Mouse (Mus musculus): ENCODE data around the gene Bicdl2. TPM values are rescaled to one million over a fixed set of nuclear protein-coding genes. Genes with fewer than 3 reads are reported as not detected.

The Bicdl2 gene
- total RNA-seq, 2 experiments from 2014 or later, result not detected

DNA sequence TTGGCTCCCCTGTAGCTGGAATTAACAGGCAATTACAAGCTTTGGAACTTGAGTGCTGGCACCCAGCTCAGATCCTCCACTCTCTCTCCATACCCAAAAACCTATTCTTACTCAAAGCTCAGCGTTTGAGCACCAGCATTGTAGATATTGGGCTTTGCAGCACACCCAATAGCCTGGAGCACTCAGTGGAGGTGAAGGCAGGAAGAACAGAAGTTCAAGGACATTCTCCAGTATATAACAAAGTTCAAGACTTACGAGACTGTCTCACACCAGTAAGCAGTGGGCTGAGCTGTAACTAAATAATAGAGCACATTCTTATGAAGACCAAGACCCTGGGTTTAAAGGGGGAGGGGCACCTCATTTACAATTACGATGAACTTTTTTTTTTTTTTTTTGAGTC is 12.5 kb downstream of the Bicdl2 start:
- ATAC-seq (replicated peaks; ENCODE audit: low FRiP score, low TSS enrichment, poor library complexity, severe bottlenecking), result no peak

DNA sequence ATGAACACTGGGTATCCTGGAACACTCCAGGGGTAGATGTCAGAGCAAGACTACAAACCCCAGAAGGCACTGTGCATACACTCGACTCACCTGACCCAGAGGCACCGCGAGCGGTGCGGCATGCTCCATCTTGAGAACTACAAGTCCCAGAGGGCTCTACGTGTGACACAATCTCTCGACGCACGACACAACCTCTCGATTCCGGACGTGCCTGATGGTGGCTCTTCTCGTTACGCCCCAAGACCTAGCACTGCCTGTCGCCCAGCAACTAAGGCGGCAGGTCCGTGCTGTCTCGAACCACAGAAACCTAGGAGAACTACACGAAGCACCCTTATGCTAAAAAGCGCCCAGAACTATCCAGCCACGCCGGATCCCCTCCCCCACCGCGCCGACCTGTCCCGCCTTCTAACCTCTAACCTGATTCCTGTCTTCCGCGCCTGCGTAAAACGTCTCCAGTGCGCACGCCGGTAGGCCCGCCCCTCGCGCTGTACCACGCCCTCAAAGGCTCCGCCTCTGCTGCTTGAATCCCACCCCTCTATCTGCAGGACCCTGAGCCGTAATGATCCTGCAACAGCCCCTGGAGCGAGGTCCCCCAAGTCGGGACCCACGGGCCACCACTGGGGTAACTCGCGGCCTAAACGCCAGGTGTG is 13.2 kb downstream of the Bicdl2 start, which contains the start of the genes Hcfc1r1 and Thoc6:
Hcfc1r1 (plus strand) TSS at position 173 of the 650 bp plus-strand sequence.
Thoc6 (minus strand) TSS at position 459 of the 650 bp plus-strand sequence.
- peak; percentile 90 for ATAC-seq (replicated peaks; ENCODE audit: low FRiP score, low TSS enrichment, poor library complexity, severe bottlenecking)

DNA sequence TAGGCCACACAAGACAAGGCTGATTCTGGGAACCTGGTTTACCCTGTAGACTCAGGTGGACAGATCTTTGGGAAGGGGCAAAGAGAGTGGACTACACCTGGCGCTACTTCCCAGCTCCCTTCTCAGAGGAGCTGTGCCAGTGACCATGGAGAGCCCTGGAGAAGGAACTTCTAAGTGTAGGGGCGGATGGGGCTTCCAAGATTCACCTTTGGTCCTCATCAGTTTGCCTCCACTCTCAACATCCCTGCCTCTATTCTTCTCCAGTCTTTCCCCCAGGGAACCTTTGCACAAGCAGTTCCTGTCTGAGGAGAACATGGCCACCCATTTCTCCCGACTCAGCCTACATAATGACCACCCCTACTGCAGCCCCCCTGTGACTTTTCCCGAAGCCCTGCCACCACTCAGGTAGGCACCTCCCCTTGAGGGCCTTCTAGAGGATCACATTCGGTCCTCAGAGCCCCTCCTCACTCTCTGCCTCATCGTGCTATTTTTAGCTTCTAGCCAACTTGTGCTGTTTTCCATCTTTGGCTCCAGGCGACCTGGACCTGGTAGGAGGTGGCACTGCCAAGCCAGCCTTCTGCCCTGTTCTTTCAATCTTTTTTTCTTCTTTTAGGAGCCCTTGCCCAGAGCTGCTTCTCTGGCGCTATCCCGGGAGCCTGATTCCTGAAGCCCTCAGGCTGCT is 14.1 kb downstream of the Bicdl2 start:
- ATAC-seq (replicated peaks; ENCODE audit: low FRiP score, low TSS enrichment, poor library complexity, severe bottlenecking), result no peak

DNA sequence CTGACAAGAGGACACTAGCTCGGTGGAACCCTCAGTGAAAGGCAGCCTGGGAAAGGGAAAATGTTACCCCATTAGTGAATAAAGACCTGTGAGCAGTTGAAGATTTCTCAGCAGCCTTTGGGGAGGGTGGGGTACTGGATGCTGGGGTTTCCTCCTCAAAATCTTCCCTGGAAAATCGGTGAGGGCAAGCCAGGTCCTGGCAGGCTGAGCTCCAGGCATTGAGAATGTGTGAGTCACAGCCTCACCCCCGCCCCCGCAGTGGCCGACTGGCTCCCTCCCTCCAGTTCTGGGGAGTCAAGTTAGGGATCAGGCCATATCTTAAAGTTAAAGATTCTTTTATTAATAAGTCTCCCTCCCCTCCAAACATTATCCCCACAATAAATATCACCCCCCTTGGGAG is 14.8 kb downstream of the Bicdl2 start:
- ATAC-seq (replicated peaks; ENCODE audit: low FRiP score, low TSS enrichment, poor library complexity, severe bottlenecking), result no peak

DNA sequence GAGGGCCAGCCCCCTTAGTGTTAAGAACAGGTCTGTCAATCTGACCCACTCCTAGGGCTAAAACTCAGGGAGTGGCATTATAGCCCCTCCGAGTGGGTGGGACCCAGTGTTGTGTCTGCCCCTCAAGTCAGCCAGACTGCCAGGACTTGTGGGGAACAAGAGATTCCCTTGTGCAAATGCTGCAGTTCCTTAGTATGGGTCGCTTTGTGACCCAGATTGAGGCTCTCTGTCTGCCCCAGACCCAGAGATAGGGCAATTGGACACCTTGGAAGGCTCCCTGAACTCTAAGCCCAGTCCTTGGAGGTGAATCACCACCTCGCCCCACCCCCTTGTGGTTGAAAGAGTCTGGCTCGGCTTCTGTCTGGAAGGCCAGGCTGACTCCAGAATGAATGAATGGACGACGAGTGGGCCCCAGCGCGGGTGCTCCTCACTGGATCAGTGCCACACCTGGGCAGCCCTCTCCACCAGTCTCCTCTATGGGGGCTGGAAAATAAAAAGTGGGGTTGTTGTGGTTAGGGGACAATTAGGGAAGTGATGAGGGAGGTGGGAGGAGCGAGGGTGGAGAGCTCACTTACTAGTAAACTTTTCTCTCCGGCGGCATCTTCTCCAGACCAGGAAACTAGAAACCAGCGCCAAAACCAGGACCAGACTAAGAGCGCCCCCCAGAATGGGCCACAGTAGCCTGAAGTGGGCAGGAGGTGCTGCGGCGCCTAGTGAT is 15.4 kb downstream of the Bicdl2 start:
- 0 out of 2 replicates have a peak, but pooled peaks have one; percentile 3 for ATAC-seq (replicated peaks; ENCODE audit: low FRiP score, low TSS enrichment, poor library complexity, severe bottlenecking)

DNA sequence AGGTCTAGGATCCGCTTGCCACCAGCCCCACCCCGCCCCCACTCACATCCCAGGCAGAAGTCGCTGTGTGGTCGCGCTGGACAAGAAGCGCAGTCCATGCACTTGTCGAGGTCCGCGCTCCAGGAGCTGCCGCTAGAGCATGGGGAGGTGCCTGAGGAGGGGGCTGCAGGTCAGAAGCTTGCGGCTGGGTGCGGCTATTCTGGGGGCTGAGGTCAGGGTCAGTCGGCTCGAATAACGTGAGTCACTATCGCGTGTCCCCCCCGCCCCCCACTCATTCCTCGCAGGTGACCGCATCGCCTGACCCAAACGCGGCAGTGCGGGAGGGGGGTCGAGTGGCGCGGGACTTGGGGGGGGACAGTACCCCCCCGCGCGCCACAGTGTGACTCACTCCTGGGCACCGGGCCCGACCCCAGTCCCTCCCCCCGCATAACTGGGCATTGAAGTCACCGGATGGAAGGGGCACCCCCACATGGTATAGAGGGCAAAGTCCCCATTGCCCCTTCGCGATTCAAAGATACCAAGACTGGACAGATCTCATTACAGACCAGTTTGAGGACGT is 16.2 kb downstream of the Bicdl2 start:
- no peak for ATAC-seq (replicated peaks; ENCODE audit: low FRiP score, low TSS enrichment, poor library complexity, severe bottlenecking)

DNA sequence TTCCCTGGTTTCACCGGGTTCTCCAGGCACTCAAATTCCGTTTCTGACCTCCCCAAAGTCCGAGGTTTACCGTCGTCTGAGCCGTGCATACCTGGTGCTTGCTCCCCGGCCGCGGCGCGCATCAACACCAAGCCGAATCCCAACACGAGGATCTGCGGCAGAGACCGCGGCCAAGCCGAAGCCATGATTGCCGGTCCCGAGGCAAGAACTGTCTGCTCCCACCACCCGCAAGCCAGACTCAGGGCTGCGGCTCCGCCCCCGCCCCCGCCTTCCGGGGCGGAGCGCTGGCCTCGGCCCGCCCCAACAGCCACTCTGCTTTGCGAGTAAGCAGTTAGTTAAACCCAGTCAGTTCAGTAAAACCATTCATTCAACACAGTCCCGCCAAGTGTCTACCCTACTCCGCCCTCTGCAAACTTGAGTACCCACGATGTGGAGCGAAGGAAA is 17.0 kb downstream of the Bicdl2 start, which contains the start of gene Tnfrsf12a:
Tnfrsf12a (minus strand) TSS at position 233 of the 444 bp plus-strand sequence.
- peak; percentile 64 for ATAC-seq (replicated peaks; ENCODE audit: low FRiP score, low TSS enrichment, poor library complexity, severe bottlenecking)

DNA sequence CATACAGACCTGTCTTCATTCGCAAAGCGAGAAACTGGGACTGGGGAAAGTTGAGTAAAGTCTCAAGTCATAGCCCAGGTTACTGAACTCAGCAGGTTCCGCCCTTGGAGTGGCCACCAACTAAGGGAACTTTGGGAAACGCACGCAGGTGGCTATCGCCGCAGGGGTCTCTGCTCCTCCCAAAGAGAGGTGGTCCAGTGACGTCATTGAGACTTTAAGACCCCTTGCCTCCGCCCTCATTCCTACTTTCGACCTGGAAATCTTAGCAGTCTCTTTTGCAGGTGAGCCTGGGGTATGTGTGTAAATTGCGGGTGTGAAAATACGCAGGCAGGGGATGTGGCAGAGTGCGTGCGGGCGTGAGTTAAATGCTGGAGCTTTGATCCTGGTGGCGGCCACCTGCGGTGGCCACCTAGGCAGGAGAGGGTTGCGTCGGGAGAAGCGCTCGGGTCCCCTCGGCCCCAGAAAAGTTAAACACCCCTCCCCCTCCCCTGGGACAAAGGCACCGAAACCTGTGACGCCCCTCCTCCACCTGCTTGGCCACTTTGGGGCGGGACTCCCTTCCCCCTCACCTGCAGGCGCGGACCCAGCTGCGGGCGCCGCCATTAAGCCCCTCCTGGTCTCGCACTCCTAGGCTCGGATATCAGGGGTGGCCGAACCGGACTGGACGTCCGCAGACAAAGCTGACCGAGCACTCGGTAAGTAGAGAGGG is 19.0 kb downstream of the Bicdl2 start, which contains the start of gene Cldn6:
Cldn6 (plus strand) TSS at position 123 of the 709 bp plus-strand sequence.
- ATAC-seq (replicated peaks; ENCODE audit: low FRiP score, low TSS enrichment, poor library complexity, severe bottlenecking), result no peak

DNA sequence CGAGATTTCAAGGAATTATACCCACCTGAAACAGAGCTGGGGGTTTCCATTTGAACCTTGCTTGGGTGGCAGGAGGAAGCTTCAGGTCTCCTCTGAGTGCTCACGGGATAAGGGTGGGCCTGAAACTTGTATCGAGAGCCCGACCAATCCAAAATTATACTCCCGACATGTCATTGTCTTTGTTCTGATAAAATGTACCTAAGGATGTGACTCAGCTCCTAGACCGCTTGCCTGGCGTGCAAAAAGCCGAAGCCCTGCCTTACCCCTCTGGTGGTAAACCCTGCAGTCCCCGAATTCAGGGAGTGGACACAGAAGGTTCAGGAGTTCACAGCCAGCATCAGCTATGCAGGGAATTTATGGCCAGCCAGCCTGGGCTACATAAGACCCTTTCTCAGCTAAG is 20.0 kb downstream of the Bicdl2 start:
- no peak for ATAC-seq (replicated peaks; ENCODE audit: low FRiP score, low TSS enrichment, poor library complexity, severe bottlenecking)

DNA sequence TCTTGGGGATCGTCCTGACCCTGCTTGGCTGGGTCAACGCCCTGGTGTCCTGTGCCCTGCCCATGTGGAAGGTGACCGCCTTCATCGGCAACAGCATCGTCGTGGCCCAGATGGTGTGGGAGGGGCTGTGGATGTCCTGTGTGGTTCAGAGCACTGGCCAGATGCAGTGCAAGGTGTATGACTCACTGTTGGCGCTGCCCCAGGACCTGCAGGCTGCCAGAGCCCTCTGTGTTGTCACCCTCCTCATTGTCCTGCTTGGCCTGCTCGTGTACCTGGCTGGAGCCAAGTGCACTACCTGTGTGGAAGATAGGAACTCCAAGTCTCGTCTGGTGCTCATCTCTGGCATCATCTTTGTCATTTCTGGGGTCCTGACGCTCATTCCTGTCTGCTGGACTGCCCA is 20.8 kb downstream of the Bicdl2 start:
- no peak for ATAC-seq (replicated peaks; ENCODE audit: low FRiP score, low TSS enrichment, poor library complexity, severe bottlenecking)

DNA sequence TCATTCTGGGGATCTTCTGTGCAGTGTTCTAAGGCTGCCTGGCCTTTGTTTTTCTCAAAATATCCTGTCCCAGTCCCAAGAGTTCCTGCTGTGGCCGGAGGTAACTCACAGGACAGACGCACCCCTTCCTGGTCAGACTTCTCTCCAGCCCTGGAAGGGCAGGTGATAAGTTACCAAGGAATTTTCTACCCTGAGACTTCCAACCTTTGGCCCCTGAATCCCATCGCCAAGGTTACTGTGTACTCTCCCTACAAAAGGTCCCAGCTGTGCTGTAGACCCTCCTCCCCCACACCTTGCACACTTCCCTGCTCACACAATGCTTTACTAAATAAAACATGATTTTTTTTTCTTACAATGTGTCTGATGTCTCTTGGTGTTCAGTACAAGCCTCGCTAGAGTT is 21.8 kb downstream of the Bicdl2 start:
- no peak for ATAC-seq (replicated peaks; ENCODE audit: low FRiP score, low TSS enrichment, poor library complexity, severe bottlenecking)

DNA sequence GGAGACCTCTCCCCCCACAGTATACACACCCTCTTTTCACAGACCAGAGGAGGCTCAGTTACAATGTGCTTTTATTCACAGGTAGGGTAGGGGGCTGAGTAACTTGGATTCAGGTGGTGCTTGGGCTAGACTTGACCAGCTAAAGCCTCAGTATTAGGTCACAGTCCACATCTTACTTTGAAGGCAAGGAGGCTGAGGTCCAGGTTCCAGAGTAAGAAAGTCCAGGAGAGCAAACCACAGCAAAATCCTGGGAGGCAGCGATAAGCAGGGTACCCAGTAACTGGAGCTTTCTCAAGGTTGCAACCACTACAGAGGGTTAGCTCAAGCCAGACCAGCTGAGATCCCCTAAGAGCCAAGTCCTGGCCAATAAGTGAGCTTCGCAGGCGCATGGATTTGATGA is 22.2 kb downstream of the Bicdl2 start:
- ATAC-seq (replicated peaks; ENCODE audit: low FRiP score, low TSS enrichment, poor library complexity, severe bottlenecking), result no peak

DNA sequence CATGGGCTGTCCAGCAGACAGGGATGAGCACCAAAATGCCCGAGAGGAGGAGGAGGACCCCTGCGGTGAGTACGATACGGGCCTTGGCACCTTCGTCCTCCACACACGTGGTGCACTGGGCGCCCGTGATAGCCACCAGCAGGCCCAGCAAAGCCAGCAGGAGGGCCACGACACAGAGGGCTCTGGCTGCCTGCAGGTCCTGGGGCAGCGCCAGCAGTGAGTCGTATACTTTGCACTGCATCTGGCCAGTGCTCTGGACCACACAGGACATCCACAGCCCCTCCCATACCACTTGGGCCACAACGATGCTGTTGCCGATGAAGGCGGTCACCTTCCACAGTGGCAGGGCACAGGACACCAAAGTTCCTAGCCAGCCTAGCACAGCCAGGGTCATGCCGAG is 22.9 kb downstream of the Bicdl2 start:
- ATAC-seq (replicated peaks; ENCODE audit: low FRiP score, low TSS enrichment, poor library complexity, severe bottlenecking), result no peak

DNA sequence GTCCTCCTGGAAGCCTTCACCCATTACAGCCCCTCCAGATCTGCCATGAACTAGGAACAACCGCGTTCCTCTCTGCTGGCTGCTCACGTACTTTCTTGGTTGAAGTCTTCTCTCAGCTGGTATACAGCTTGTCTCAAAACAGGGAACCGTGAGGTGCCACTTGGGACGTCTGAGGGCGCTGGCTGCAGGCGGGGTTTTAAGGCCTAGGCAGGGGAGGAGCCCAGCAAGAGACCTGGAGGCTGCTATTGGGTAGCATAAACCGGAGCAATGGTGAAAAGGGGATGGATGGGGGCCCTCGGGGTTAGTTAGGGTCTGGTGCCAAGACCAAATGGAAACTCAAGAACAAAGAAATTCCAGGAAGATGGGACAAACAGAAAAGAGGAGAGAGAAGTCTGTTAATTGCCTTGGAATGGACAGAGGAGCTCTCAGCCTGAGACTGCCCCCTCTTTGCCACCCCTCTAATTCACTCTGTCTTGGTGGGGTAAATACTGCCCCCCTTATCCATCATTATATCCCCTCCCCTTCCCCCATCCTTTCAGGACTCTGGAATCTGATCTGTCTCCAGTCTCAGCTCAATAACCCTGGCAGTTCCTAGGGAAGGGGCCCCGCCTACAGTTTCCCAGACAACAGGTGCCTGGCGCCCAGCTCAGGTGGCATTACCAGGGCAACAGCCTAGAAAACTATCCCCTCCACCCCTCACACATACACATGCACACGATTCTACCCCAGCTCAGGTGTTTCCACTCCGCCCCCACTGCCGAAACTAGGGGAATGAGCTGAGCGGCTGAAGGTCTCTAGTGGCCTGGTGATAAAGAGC is 23.8 kb downstream of the Bicdl2 start, which contains the start of gene Cldn9:
Cldn9 (minus strand) TSS at position 171 of the 817 bp plus-strand sequence.
- ATAC-seq (replicated peaks; ENCODE audit: low FRiP score, low TSS enrichment, poor library complexity, severe bottlenecking), result no peak

DNA sequence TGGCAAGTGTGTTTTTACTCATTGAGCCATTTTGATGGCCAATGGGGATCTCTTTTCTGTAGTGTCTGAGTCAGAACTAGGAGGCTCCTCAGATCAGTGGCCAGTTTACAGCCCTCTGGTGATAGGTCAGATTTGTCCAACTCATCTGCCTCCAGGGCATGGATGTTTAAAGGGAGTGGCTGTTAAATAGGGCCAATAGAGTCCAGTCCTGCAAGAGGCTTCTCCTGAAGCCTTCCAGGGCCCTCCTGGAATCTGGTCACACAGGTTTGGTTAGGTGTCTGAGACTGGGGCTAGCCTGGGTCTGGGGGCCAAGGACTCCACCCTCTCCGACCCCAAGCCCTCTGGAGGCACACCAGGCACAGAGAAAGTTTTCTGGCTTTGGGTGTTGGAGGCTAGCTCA is 34.2 kb downstream of the Bicdl2 start:
- ATAC-seq (replicated peaks; ENCODE audit: low FRiP score, low TSS enrichment, poor library complexity, severe bottlenecking), result no peak

DNA sequence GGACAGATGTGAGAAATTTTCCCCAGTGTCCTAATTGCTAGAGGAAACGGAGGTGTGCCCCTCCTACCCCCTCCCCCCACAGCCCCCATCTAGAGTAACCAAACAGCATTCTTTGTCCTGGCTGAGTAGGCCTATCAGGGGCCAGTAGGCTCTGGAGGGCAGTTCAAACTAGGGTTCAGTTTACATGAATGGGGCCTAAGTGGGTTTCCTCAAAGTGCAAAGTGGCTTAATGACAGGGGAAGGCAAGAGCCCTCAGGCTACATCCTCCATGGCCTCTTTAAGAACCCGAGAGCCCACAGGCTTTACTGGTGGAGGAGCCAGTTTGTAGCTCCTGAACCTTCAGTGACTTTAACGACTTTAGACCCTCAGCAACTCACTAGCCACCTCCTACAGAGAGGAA is 35.5 kb downstream of the Bicdl2 start:
- no peak for ATAC-seq (replicated peaks; ENCODE audit: low FRiP score, low TSS enrichment, poor library complexity, severe bottlenecking)

DNA sequence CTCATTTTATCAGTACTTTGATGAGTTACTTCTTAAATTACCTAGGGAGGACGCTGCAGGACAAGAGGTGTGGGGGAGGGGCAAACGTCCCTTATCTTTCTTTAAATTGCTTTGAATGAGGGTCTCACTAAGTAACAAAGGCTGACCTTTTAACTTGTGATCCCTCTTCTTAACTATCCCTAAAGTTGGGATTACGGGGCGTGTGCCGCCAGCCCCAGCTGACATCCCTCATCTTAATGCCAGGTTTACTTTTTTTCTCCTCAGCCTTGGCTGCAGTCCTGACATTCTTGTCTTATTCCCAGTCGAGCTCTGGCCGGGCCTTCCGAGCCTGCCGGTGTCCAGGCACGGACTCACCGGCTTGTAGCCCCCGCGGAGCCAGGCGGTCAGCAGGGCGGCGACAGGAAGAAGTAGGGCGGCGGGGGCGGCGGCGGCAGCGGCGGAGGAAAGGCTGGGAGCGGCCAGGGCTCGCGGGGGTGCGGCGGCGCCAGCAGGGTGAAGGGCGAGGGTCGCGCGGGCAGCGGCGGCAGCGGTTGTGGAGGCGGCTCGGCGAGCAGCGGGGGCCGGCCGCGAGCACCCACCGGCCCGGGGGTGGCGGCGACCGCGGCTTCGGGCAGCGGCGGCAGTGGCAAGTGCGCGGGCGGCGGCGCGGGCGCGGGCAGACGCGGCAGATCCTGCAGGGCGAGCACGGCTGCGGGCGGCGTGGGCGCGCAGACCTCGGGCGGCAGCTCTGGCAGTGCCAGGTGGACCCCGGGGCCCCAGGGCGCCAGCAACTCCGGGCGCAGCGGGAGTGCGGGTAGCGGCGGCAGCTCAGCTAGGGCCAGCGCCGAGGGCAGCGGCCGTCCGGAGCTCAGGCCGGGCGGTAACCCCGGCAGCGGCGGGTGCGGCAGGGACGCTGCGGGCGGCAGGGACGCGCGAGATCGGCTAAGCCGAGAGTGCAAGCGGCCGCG is 39.1 kb downstream of the Bicdl2 start:
- ATAC-seq (replicated peaks; ENCODE audit: low FRiP score, low TSS enrichment, poor library complexity, severe bottlenecking), result no peak
